Mouse (Mus musculus): ENCODE measurements around the gene Ankrd2.

DNA sequence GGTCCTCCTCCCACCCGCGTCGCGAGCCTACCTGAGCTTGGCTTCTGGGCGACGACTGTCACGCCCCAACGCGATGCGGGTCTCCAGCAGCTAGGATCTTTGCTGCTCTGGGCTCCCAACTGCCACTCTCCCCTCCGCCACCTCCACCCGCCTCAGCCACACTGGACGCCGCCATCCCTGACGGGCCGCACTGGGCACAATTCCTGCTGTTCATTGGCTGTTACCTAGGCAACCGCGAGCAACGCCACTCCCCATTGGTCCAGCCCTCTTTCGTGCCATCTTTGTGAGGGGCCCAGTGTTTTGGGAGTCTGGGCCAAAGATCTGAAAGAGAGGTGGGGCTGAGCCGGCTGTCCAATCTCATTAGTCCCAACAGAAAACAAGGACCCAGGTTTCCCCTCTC is 50.4 kb downstream of the Ankrd2 start, which contains the start of gene Morn4:
- TF ChIP-seq CTCF (IDR thresholded peaks at IDR 0.05; ENCODE audit: extremely low read depth, insufficient read depth, insufficient read length, insufficient replicate concordance) (no peak), POLR2A (IDR thresholded peaks at IDR 0.05; ENCODE audit: low read depth, low read length) (no peak)
